Mouse (Mus musculus) adrenal gland (tissue): ENCODE results near the gene Luc7l.
"Not testable (repeated sequence)": the region's sequence is repeated elsewhere in the genome, so short reads cannot be mapped to it uniquely, and the experiment has no call there.

ENCODE experiments used
- intact Hi-C: fragments of 180-260 bp; cut with DNase I; formaldehyde crosslinking; loops from one replicate; pipeline ENCODE4 v1.15.1; 2025

Luc7l gene

DNA sequence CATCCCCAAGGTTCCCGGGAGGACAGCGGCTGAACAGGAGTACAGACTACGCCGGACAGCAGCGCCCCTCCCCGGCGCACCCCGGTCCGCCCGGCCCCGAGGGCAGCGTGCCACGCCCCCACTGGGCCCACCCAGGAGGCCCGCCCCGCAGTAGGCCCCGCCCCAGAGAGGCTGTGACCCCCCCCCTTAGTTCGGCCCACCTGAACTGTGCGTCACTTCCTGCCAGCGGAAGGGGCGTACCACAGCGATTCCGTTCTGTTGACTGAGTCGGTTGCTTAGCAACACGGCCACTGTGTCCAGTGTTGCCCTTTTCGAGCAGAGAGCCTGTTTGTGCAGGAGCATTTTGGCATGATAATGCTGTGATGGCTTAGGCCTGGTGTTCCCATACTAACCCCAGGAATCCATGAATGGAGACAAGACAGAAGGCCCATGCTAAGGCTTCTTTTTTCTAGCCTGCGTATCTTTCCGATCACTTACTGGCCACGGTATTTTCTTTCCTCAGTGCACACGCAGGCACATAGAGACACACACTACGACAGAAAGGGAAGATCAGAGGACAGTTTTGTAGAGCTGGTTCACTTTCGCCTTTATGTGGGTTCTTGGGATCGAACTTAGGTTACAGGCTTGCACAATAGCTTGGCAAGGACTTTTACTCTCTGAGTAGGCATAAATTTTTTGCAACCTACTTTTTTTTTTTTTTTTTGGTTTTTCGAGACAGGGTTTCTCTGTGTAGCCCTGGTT lies 8.4 kb upstream of the Luc7l start, which contains the start of gene Fam234a:
Gene Fam234a (minus strand): TSS at position 142 of the 741 bp plus-strand sequence.
- intact Hi-C loops = loop anchor here (5.0 kb wide), 2 partner anchors 42 to 122 kb away; partner anchors contain the start of genes Mrpl28 and Rgs11

- intact Hi-C loops = no loop called here
Observed at GRCm38 (mm10) chr17:26251886-26252538, 684 bp upstream of the Luc7l start.

- intact Hi-C loops = no loop called here
Observed at GRCm38 (mm10) chr17:26253399-26253798, 703 bp downstream of the Luc7l start.

- intact Hi-C loops = no loop called here
Observed at GRCm38 (mm10) chr17:26255313-26255712, 2.6 kb downstream of the Luc7l start.

DNA sequence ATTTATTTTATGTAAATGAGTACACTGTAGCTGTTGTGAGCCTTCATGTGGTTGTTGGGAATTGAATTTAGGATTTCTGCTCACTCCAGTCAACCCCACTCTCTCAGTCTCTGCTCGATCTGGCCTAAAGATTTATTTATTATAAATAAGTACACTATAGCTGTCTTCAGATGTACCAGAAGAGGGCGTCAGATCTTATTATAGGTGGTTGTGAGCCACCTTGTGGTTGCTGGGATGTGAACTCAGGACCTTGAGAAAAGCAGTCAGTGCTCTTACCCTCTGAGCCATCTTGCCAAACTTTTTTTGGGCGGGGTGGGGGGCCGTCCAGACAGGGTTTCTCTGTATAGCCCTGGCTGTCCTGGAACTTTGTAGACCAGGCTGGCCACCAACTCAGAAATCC lies 9.1 kb downstream of the Luc7l start:
- intact Hi-C loops = no loop called here

DNA sequence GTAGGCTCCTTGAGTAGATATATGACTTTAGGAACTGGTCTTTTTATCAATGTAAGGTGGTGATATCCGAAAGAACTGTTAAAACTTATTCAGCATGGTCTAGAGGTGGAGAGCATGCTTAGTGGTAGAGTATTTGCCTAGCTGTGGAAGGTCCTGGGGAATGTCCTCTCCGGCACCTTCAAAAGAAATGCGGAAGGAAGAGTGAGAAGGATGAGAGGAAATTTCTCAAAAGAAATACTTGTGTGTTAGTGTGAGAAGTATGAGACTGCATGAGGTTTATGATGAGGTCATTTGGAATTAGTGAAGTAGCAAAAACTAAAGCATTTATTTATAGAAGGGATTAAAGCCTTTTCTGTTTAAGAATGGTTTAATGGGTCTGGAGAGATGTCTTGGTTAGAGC lies 9.7 kb downstream of the Luc7l start:
- intact Hi-C loops = no loop called here

DNA sequence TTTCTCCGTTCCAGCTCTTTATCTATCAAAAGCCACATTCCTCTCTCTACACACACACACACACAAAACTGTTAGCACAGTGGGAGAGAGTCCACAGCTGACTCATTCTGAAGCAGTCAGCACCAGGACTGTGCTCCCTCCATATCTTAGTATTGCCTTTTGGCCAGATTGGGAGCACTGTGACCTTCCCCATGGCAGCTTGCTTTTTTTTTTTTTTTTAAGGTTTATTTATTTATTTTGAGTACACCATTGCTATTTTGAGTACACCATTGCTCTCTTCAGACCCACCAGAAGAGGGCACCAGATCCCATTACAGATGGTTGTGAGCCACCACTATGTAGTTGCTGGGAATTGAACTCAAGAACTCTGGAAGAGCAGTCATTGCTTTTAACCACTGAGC lies 16.2 kb downstream of the Luc7l start:
- intact Hi-C loops = no loop called here

DNA sequence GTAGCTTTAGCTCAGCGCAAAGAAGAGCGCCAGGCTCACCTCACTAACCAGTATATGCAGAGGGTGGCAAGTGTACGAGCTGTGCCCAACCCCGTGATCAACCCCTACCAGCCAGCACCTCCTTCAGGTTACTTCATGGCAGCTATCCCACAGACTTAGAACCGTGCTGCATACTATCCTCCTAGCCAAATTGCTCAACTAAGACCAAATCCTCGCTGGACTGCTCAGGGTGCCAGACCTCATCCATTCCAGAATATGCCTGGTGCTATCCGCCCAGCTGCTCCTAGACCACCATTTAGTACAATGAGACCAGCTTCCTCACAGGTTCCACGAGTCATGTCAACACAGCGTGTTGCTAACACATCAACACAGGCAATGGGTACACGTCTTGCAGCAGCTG lies 16.9 kb downstream of the Luc7l start:
- intact Hi-C loops = not testable (repeated sequence)

DNA sequence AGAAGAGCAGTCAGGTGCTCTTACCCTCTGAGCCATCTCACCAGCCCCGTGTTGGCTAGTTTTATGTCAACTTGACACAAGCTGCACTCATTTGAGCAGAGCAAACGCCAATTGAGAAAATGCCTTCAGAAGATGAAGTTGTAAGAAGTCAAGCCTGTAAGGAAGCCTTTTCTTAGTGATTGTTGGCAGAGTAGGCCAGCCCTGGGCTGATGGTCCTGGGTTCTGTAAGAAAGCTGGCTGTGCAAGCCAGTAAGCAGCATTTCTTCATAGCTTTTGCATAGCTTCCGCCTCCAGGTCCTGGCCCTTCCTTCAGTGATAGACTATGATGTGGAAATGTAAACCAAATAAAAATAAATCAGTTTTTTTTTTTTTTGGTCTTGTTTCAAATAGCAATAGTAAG lies 19.9 kb downstream of the Luc7l start:
- intact Hi-C loops = no loop called here

DNA sequence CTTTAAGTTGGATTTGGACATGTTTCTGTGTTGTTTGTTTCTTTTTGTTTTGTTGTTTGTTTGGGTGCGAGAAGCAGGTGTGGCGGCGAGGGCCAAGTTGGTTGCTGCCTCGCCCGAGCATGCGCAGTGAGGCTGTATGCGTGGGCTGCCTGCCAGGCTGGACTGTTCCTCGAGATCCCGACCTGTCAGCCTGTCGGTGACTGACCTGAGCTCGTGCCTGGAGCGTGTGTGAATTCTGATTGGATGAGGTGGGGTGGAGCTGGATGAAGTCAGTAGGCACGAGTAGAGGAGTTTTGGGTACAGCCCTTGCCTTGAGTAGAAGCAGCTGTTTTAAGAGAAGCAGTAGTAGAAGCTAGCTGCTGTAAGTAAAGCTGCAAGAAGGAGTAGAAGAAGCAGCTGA lies 23.2 kb downstream of the Luc7l start:
- intact Hi-C loops = no loop called here

DNA sequence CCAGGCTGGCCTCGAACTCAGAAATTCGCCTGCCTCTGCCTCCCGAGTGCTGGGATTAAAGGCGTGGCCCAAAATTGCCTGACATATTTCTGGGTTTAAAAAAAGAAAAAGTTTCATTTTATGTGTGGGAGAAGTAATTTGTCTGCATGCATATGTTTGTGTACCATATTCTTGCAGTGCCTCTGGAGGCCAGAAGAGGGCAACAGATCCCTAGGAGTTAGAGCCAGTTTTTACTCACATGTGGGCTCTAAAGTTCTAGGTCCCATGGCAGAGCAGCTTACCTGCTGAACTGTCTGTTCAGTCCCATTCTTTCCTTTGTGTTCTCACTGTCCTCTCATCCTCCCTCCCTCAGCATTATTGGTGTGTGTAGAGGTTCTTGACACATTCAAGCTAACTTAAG lies 24.0 kb downstream of the Luc7l start:
- intact Hi-C loops = no loop called here

- intact Hi-C loops = no loop called here
Observed at GRCm38 (mm10) chr17:26286199-26286955, 33.7 kb downstream of the Luc7l start.

DNA sequence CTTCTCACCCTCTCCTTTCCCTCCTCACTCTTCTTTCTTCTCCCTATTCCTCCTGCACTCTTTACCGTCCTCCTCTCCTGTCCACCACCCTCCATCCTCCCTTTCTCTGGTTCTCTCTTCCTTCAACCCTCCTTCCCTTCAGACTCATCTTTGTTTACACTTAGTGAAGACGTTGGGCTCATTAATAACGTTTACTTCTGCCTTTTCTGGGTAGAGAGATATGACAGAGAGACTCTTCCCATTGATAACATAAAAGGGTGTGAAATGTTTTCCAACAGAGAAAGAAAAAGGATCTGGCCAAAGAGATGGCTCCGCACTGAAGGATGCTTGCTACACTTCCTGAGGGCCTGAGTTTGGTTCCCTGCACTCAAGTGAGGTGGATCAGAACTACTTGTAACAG lies 36.8 kb downstream of the Luc7l start:
- intact Hi-C loops = no loop called here

GRCm38 (mm10) chr17:26298318-26298717 lies 45.6 kb downstream of the Luc7l start:
- intact Hi-C loops = not testable (repeated sequence)

GRCm38 (mm10) chr17:26314291-26314690 lies 61.6 kb downstream of the Luc7l start:
- intact Hi-C loops = loop anchor here (2.0 to 10.0 kb wide), 3 partner anchors 55 to 341 kb away; no protein-coding TSS in a partner anchor

DNA sequence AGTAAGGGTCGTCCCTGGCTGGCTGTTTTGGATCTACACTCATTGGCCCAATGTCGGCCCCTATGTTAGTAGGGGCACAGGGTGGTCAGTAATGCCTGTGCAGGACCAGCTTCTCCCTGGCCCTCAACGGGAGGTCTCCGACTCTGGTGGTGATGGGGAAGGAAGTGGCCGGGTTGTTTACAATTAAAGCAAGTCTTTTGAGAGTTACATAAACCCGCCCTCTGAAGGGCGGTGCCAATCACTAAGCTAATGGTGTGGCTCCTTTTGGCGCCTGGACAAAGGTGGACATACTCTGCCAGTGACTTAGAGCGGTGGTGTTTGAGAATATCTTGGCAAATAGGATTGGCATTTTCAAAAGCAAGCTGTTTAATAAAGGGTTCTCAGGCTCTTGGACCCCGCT lies 62.8 kb downstream of the Luc7l start:
- intact Hi-C loops = loop anchor here (2.0 to 10.0 kb wide), 3 partner anchors 53 to 339 kb away; no protein-coding TSS in a partner anchor

GRCm38 (mm10) chr17:26318441-26318840 lies 65.7 kb downstream of the Luc7l start:
- intact Hi-C loops = loop anchor here (10.0 kb wide), 1 partner anchor 336 kb away; no protein-coding TSS in a partner anchor
